In the genomic region with DNA sequence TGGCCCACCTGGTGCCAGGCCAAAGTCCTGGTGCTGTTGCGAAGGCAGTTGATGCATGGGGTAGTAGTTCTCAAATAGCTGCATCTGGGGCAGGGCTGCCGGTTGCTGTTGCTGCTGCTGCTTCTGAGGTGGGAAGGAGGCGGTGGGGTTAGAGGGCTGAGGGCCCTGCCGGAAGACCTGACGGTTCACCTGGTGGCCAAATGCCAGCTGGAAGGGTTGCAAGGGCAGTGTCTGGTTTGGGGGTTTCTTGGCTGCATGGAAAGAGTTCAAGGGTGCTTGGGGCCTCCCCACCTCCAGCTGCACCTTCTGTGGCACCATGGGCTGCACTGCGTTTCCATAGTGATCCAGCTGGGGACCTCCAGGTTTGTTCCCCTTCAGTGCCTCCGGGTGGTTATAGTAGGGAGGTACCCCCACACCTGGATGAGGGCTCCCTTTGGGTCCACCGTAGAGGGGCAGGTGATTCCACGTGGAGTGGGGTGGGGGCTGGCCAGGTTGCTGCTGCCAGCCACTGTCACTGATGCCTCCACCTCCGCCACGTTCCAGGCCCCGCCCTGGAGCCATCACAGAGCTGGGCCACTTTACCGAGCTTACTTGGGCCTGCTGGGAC, we compare ENCODE assay signal across 9 mouse cellular contexts. TPM values are rescaled to one million over a fixed set of nuclear protein-coding genes. Genes with fewer than 3 reads are reported as not detected.
DNase-seq lines count a peak whose midpoint lies in the region; ATAC-seq and TF ChIP-seq lines count a peak whose summit lies in the region.
"Had no signal": no experiment of that assay in that cellular context is flagged by ENCODE, and none has a peak within 500 bp of the region (broad histone marks: within the 10 kb centered on the region; RNA-seq: fewer than 3 reads in every experiment).

No protein-coding gene starts in this region.

- no peak overlapping the region for H3K4me2 ChIP-seq in limb, embryonic 15.5 days
- H3K4me2 ChIP-seq in liver, embryonic 16.5 days (ENCODE audit: low read depth, low read length), result no peak overlapping the region
- H3K4me2 ChIP-seq in midbrain, embryonic 16.5 days (ENCODE audit: low read length), result no peak overlapping the region
- H3K4me2 ChIP-seq: midbrain, embryonic 11.5 days had no signal

- H3K36me3 ChIP-seq in limb, embryonic 15.5 days, result peaks cover 42% of the 10 kb centered on the region
- H3K36me3 ChIP-seq in limb, embryonic 10.5 days, result peaks cover 51% of the 10 kb centered on the region
- peaks cover 25% of the 10 kb centered on the region; the same call in 1 of the 2 replicates for H3K36me3 ChIP-seq in ES-E14 (ENCODE audit: control insufficient read depth, insufficient read depth, low read length, poor library complexity, severe bottlenecking)
- peaks cover 48% of the 10 kb centered on the region for H3K36me3 ChIP-seq in liver, embryonic 16.5 days (ENCODE audit: control insufficient read depth, insufficient read depth)
- H3K36me3 ChIP-seq in midbrain, embryonic 16.5 days (ENCODE audit: control insufficient read depth, insufficient read depth, low read length), result peaks cover 9% of the 10 kb centered on the region

- no peak for TF ChIP-seq CTCF in gastrocnemius, adult 2 months (IDR thresholded peaks at IDR 0.05)

- H3K27ac ChIP-seq in gastrocnemius, adult 2 months, result peak overlapping the region; percentile 94
- peak overlapping the region; percentile 92 for H3K27ac ChIP-seq in limb, embryonic 15.5 days
- H3K27ac ChIP-seq in limb, embryonic 10.5 days, result no peak overlapping the region
- no peak overlapping the region for H3K27ac ChIP-seq in ES-E14 (ENCODE audit: insufficient read depth, low read depth, low read length, poor library complexity, severe bottlenecking)
- peak overlapping the region; percentile 97 for H3K27ac ChIP-seq in liver, embryonic 16.5 days (ENCODE audit: low read length)
- no peak overlapping the region for H3K27ac ChIP-seq in midbrain, embryonic 16.5 days (ENCODE audit: low read length)

- intact Hi-C loops in gastrocnemius, adult 2 months (cut with DNase I), result no loop called here

- no peak overlapping the region for H3K9ac ChIP-seq in limb, embryonic 15.5 days
- H3K9ac ChIP-seq in ES-E14 (ENCODE audit: insufficient read depth, low read depth, low read length, poor library complexity, severe bottlenecking), result no peak overlapping the region
- peak overlapping the region; percentile 27 for H3K9ac ChIP-seq in liver, embryonic 16.5 days (ENCODE audit: low read depth, low read length)
- no peak overlapping the region for H3K9ac ChIP-seq in midbrain, embryonic 16.5 days (ENCODE audit: low read depth, low read length)

- H3K4me3 ChIP-seq in gastrocnemius, adult 2 months, result peak overlapping the region; percentile 76; the same call in 1 of the 2 replicates
- no peak overlapping the region for H3K4me3 ChIP-seq in limb, embryonic 15.5 days
- no peak overlapping the region for H3K4me3 ChIP-seq in limb, embryonic 10.5 days
- peak overlapping the region; percentile 11 to 12; a peak in 2 of 4 replicates for H3K4me3 ChIP-seq in ES-E14 (ENCODE audit: insufficient read depth in 1 of 2, low read depth in 1 of 2, low read length in 2 of 2, poor library complexity in 1 of 2, severe bottlenecking in 1 of 2)
- no peak overlapping the region for H3K4me3 ChIP-seq in liver, embryonic 16.5 days (ENCODE audit: low read depth, low read length)
- no peak overlapping the region for H3K4me3 ChIP-seq in midbrain, embryonic 16.5 days (ENCODE audit: low read depth, low read length)

- WGBS in limb, embryonic 15.5 days, result 81% methylated on average over 13 of the region's 13 CpGs
- WGBS in limb, embryonic 10.5 days, result 93% methylated on average over 13 of the region's 13 CpGs
- 87% methylated on average over 13 of the region's 13 CpGs for WGBS in liver, embryonic 16.5 days (ENCODE audit: insufficient replicate concordance)
- 91% methylated on average over 13 of the region's 13 CpGs for WGBS in midbrain, embryonic 16.5 days

- H3K4me1 ChIP-seq in limb, embryonic 15.5 days, result peaks cover 57% of the 10 kb centered on the region
- H3K4me1 ChIP-seq in limb, embryonic 10.5 days, result peaks cover 53% of the 10 kb centered on the region
- peaks cover 18 to 40% of the 10 kb centered on the region in 2 experiments for H3K4me1 ChIP-seq in ES-E14 (ENCODE audit: control insufficient read depth in 2 of 2, insufficient read depth in 2 of 2, low read length in 2 of 2, poor library complexity in 1 of 2)
- peaks cover 59% of the 10 kb centered on the region for H3K4me1 ChIP-seq in liver, embryonic 16.5 days (ENCODE audit: control insufficient read depth, low read depth, low read length)
- H3K4me1 ChIP-seq in midbrain, embryonic 16.5 days (ENCODE audit: control insufficient read depth, insufficient read depth, low read length), result peaks cover 20% of the 10 kb centered on the region

- H3K9me3 ChIP-seq in limb, embryonic 15.5 days, result no peaks in the 10 kb centered on the region
- no peaks in the 10 kb centered on the region for H3K9me3 ChIP-seq in limb, embryonic 10.5 days (replicated peaks)
- H3K9me3 ChIP-seq in ES-E14 (ENCODE audit: control insufficient read depth, insufficient read depth, low read depth, low read length), result no peaks in the 10 kb centered on the region
- no peaks in the 10 kb centered on the region for H3K9me3 ChIP-seq in liver, embryonic 16.5 days (replicated peaks; ENCODE audit: control insufficient read depth, low read length)
- H3K9me3 ChIP-seq in midbrain, embryonic 16.5 days (replicated peaks; ENCODE audit: control insufficient read depth, low read length, poor library complexity, severe bottlenecking), result no peaks in the 10 kb centered on the region

- H3K27me3 ChIP-seq in limb, embryonic 15.5 days, result no peaks in the 10 kb centered on the region
- no peaks in the 10 kb centered on the region for H3K27me3 ChIP-seq in limb, embryonic 10.5 days (ENCODE audit: low read depth, poor library complexity, severe bottlenecking)
- H3K27me3 ChIP-seq in liver, embryonic 16.5 days (ENCODE audit: control insufficient read depth, insufficient read depth, low read depth, low read length), result no peaks in the 10 kb centered on the region
- H3K27me3 ChIP-seq in midbrain, embryonic 16.5 days (ENCODE audit: control insufficient read depth, insufficient read depth, low read depth, low read length), result no peaks in the 10 kb centered on the region

- no peak for ATAC-seq in limb, embryonic 15.5 days (ENCODE audit: insufficient number of reproducible peaks, low FRiP score, low TSS enrichment, low read depth)
- ATAC-seq in liver, embryonic 16.5 days (ENCODE audit: low read depth), result no peak
- ATAC-seq in midbrain, embryonic 16.5 days, result no peak

- DNase-seq in gastrocnemius, adult 2 months, result no peak
- no peak for DNase-seq in gastrocnemius, adult 18-20 months (ENCODE audit: low spot score)
- DNase-seq in limb, embryonic 10.5 days (ENCODE audit: low spot score), result no peak
- no peak for DNase-seq in ES-E14 (ENCODE audit: low read depth, low spot score)
- no peak for DNase-seq in cerebellum, adult 11 months

- in situ Hi-C loops in ES-E14 (cut with MboI; ENCODE audit: low sequenced_read_pairs in 2 of 2, unreplicated experiment in 2 of 2), result no loop called here

TF ChIP-seq in ES-E14, 5 proteins besides CTCF, POLR2A, EP300 and RAD21:
- TF ChIP-seq ZNF384 (IDR thresholded peaks at IDR 0.05; ENCODE audit: low read depth, low read length) (no peak), ZC3H11A (IDR thresholded peaks at IDR 0.05; ENCODE audit: borderline replicate concordance, low read depth, low read length) (no peak)
TF ChIP-seq in ES-E14: peak in this region for 0.

RNA-seq across cellular contexts. Expression of a gene that starts 25.1 kb away (rescaled TPM):
- under 1 TPM; 0.10 to 0.17 TPM for total RNA-seq in gastrocnemius, adult 2 months (2021)
- total RNA-seq in gastrocnemius, adult 18-20 months (2021), result under 1 TPM in 1 of 2 experiments, not detected in 1; 0.11 TPM
- polyA plus RNA-seq in limb, embryonic 15.5 days (2015; fragmentation: Nextera tagmentation; extraction: Ambion mirVana), result 0.78 and 0.93 TPM in 2 replicates
- 1.2 TPM in 2 replicates for polyA plus RNA-seq in limb, embryonic 10.5 days (2016; fragmentation: Nextera tagmentation; extraction: Ambion mirVana)
- 0.80 and 1.5 TPM in 2 replicates for total RNA-seq in ES-E14 (2012; rRNA removed)
- polyA plus RNA-seq in liver, embryonic 16.5 days (2015; fragmentation: Nextera tagmentation; extraction: Ambion mirVana), result 0.12 and 0.14 TPM in 2 replicates
- polyA plus RNA-seq in midbrain, embryonic 16.5 days (2015; fragmentation: Nextera tagmentation; extraction: Ambion mirVana), result 8.2 and 9.3 TPM in 2 replicates

RNA-seq across cellular contexts. Expression of a gene that starts 45.3 kb away (rescaled TPM):
- 10 to 100 TPM; 10.2 to 11.9 TPM for total RNA-seq in gastrocnemius, adult 2 months (2021)
- total RNA-seq in gastrocnemius, adult 18-20 months (2021), result 10 to 100 TPM in 1 of 2 experiments, 1 to 10 TPM in 1; 6.9 to 10.9 TPM
- 13.2 and 13.8 TPM in 2 replicates for polyA plus RNA-seq in limb, embryonic 15.5 days (2015; fragmentation: Nextera tagmentation; extraction: Ambion mirVana)
- 9.2 and 10.7 TPM in 2 replicates for polyA plus RNA-seq in limb, embryonic 10.5 days (2016; fragmentation: Nextera tagmentation; extraction: Ambion mirVana)
- total RNA-seq in ES-E14 (2012; rRNA removed), result 9.6 and 19.3 TPM in 2 replicates
- polyA plus RNA-seq in liver, embryonic 16.5 days (2015; fragmentation: Nextera tagmentation; extraction: Ambion mirVana), result 6.9 and 7.8 TPM in 2 replicates
- 2.7 and 3.6 TPM in 2 replicates for polyA plus RNA-seq in midbrain, embryonic 16.5 days (2015; fragmentation: Nextera tagmentation; extraction: Ambion mirVana)

RNA-seq across cellular contexts. Expression of a gene that starts 59.2 kb away (rescaled TPM):
- total RNA-seq in gastrocnemius, adult 2 months (2021), result 1 to 10 TPM; 9.8 to 10.0 TPM
- total RNA-seq in gastrocnemius, adult 18-20 months (2021), result 1 to 10 TPM; 7.3 to 7.4 TPM
- 5.9 and 6.3 TPM in 2 replicates for polyA plus RNA-seq in limb, embryonic 15.5 days (2015; fragmentation: Nextera tagmentation; extraction: Ambion mirVana)
- polyA plus RNA-seq in limb, embryonic 10.5 days (2016; fragmentation: Nextera tagmentation; extraction: Ambion mirVana), result 3.7 and 4.9 TPM in 2 replicates
- 3.0 and 3.5 TPM in 2 replicates for total RNA-seq in ES-E14 (2012; rRNA removed)
- polyA plus RNA-seq in liver, embryonic 16.5 days (2015; fragmentation: Nextera tagmentation; extraction: Ambion mirVana), result 0.33 and 0.42 TPM in 2 replicates
- 9.1 and 10.9 TPM in 2 replicates for polyA plus RNA-seq in midbrain, embryonic 16.5 days (2015; fragmentation: Nextera tagmentation; extraction: Ambion mirVana)

Comparison
In these comparisons a context has a peak if more than half of its experiments do, and no peak if none do; other contexts are left out.
1. H3K27ac ChIP-seq: peak in gastrocnemius, adult 2 months (single experiment), limb, embryonic 15.5 days (single experiment) and liver, embryonic 16.5 days (single experiment); none in limb, embryonic 10.5 days (single experiment), ES-E14 (single experiment) and midbrain, embryonic 16.5 days (single experiment).
2. H3K4me3 ChIP-seq: peak in gastrocnemius, adult 2 months (single experiment) and ES-E14 (2 of 2); none in limb, embryonic 15.5 days (single experiment), limb, embryonic 10.5 days (single experiment), liver, embryonic 16.5 days (single experiment) and midbrain, embryonic 16.5 days (single experiment).